Mouse (Mus musculus) liver, embryonic 16.5 days (tissue): ENCODE measurements at regions not wholly inside any gene's neighbourhood (a gene's known extent, or its start where the extent isn't known, plus 50 kb on each side); places are given as distances from the start of the nearest gene placed in this dataset.
"Not testable (repeated sequence)": the region's sequence is repeated elsewhere in the genome, so short reads cannot be mapped to it uniquely, and the experiment has no call there.

ENCODE experiments used
- ATAC-seq: fragments of 200-750 bp; cut with Nextera tagmentation; 2 replicates; pipeline ENCODE4 v1.8.0; 2017; ENCODE audit warnings: low read depth, mild to moderate bottlenecking, moderate number of reproducible peaks, moderate library complexity
- H3K27ac ChIP-seq: fragments of 300-500 bp; sonication (generic); 2 replicates; pipeline ENCODE4 v1.5.1; 2014; ENCODE audit warnings: mild to moderate bottlenecking, low read length
- H3K27me3 ChIP-seq: fragments of 300-500 bp; sonication (generic); 2 replicates; pipeline ENCODE4 v1.6.1; 2014; ENCODE audit warnings: low read depth, low read length, mixed read lengths; ENCODE audit not compliant: control insufficient read depth, insufficient read depth
- H3K36me3 ChIP-seq: fragments of 300-500 bp; sonication (generic); 2 replicates; pipeline ENCODE4 v1.6.1; 2014; ENCODE audit warnings: mild to moderate bottlenecking; ENCODE audit not compliant: control insufficient read depth, insufficient read depth
- H3K4me1 ChIP-seq: fragments of 300-500 bp; sonication (generic); 2 replicates; pipeline ENCODE4 v1.6.1; 2014; ENCODE audit warnings: low read depth, low read length, mixed read lengths; ENCODE audit not compliant: control insufficient read depth
- H3K4me2 ChIP-seq: fragments of 300-500 bp; sonication (generic); 2 replicates; pipeline ENCODE4 v1.6.1; 2014; ENCODE audit warnings: low read depth, low read length, mixed read lengths
- H3K4me3 ChIP-seq: fragments of 300-500 bp; sonication (generic); 2 replicates; pipeline ENCODE4 v1.5.1; 2014; ENCODE audit warnings: low read depth, mild to moderate bottlenecking, low read length
- H3K9ac ChIP-seq: fragments of 300-500 bp; sonication (generic); 2 replicates; pipeline ENCODE4 v1.6.1; 2014; ENCODE audit warnings: low read depth, low read length
- H3K9me3 ChIP-seq: fragments of 300-500 bp; sonication (generic); replicated peaks from 2 replicates; pipeline ENCODE4 v1.6.1; 2016; ENCODE audit warnings: low read length; ENCODE audit not compliant: control insufficient read depth
- WGBS: fragments of 180-500 bp; shearing (Covaris S2); extraction: QIAGEN DNeasy Blood & Tissue Kit; methylation state at CpG from one replicate; pipeline ENCODE4 v1.1.7; 2014; ENCODE audit not compliant: insufficient replicate concordance; 5-methylcytosine and 5-hydroxymethylcytosine counted together

GRCm38 (mm10) chr12:19387706-19388105 is 566.6 kb upstream of the Gm21863 start:
- ATAC-seq, H3K27ac ChIP-seq, H3K4me1 ChIP-seq, H3K9me3 ChIP-seq, H3K9ac ChIP-seq, H3K36me3 ChIP-seq, H3K27me3 ChIP-seq: not testable (repeated sequence)
- peak overlapping the region; percentile 30 for H3K4me2 ChIP-seq
- peak overlapping the region; percentile 28 for H3K4me3 ChIP-seq
- 3% methylated on average over 35 of the region's 53 CpGs for WGBS
